Comparison of ENCODE assay signal across 8 mouse cellular contexts in genomic region chr9:63958337-63959030, GRCm38 (mm10).
DNase-seq lines count a peak whose midpoint lies in the region; ATAC-seq lines count a peak whose summit lies in the region.

No protein-coding gene starts in this region.

- H3K9ac ChIP-seq in hindbrain, embryonic 13.5 days: no peak overlapping the region
- H3K9ac ChIP-seq in neural tube, embryonic 15.5 days (replicated peaks): no peak overlapping the region

- 0 out of 2 replicates have a peak overlapping the region, but pooled peaks have one; percentile 0 for H3K4me2 ChIP-seq in hindbrain, embryonic 13.5 days
- H3K4me2 ChIP-seq in neural tube, embryonic 15.5 days: peak overlapping the region; percentile 13; the same call in 1 of the 2 replicates

- WGBS in forebrain, embryonic 10.5 days: 12% methylated on average over 15 of the region's 15 CpGs
- 17% methylated on average over 15 of the region's 15 CpGs for WGBS in hindbrain, embryonic 13.5 days
- WGBS in neural tube, embryonic 15.5 days: 19% methylated on average over 15 of the region's 15 CpGs

- H3K27ac ChIP-seq in forebrain, embryonic 10.5 days: peak overlapping the region; percentile 89
- H3K27ac ChIP-seq in hindbrain, embryonic 13.5 days: peak overlapping the region; percentile 62; the same call in 1 of the 2 replicates
- peak overlapping the region; percentile 48 for H3K27ac ChIP-seq in neural tube, embryonic 15.5 days (replicated peaks)

- peaks cover 24% of the 10 kb centered on the region for H3K27me3 ChIP-seq in forebrain, embryonic 10.5 days (ENCODE audit: poor library complexity, severe bottlenecking)
- H3K27me3 ChIP-seq in hindbrain, embryonic 13.5 days: 0 out of 2 replicates have a peak, but pooled peaks cover 3% of the 10 kb centered on the region
- 0 out of 2 replicates have a peak, but pooled peaks cover 2% of the 10 kb centered on the region for H3K27me3 ChIP-seq in neural tube, embryonic 15.5 days (replicated peaks)

- H3K4me1 ChIP-seq in forebrain, embryonic 10.5 days: peaks cover 82% of the 10 kb centered on the region
- H3K4me1 ChIP-seq in hindbrain, embryonic 13.5 days (replicated peaks): peaks cover 58% of the 10 kb centered on the region
- H3K4me1 ChIP-seq in neural tube, embryonic 15.5 days: peaks cover 49% of the 10 kb centered on the region

- no peaks in the 10 kb centered on the region for H3K9me3 ChIP-seq in forebrain, embryonic 10.5 days
- no peaks in the 10 kb centered on the region for H3K9me3 ChIP-seq in hindbrain, embryonic 13.5 days
- H3K9me3 ChIP-seq in neural tube, embryonic 15.5 days (replicated peaks): no peaks in the 10 kb centered on the region

- peaks cover 4% of the 10 kb centered on the region for H3K36me3 ChIP-seq in forebrain, embryonic 10.5 days (replicated peaks)
- no peaks in the 10 kb centered on the region; the same call in 1 of the 2 replicates for H3K36me3 ChIP-seq in hindbrain, embryonic 13.5 days
- no peaks in the 10 kb centered on the region for H3K36me3 ChIP-seq in neural tube, embryonic 15.5 days

- peak; percentile 65 for DNase-seq in gastrocnemius, adult 18-20 months (ENCODE audit: low spot score)
- no peak for DNase-seq in gastrocnemius, adult 8-10 months (ENCODE audit: low spot score in 2 of 2)
- DNase-seq in forebrain, embryonic 10.5 days (ENCODE audit: extremely low spot score, low spot score): no peak
- peak; percentile 65 for DNase-seq in liver
- no peak for DNase-seq in thymus, postnatal 36 days
- DNase-seq in frontal cortex, postnatal 36 days (ENCODE audit: low spot score in 2 of 2): no peak

- peak overlapping the region; percentile 34; the same call in 1 of the 2 replicates for H3K4me3 ChIP-seq in forebrain, embryonic 10.5 days
- no peak overlapping the region for H3K4me3 ChIP-seq in hindbrain, embryonic 13.5 days
- no peak overlapping the region for H3K4me3 ChIP-seq in neural tube, embryonic 15.5 days (replicated peaks)

- ATAC-seq in hindbrain, embryonic 13.5 days (ENCODE audit: low FRiP score): no peak
- ATAC-seq in neural tube, embryonic 15.5 days (ENCODE audit: low FRiP score): 0 out of 2 replicates have a peak, but pooled peaks have one; percentile 13

Comparison
In these comparisons a context has a peak if more than half of its experiments do, and no peak if none do; other contexts are left out.
1. DNase-seq: peak in gastrocnemius, adult 18-20 months (single experiment) and liver (single experiment); none in gastrocnemius, adult 8-10 months (0 of 2), forebrain, embryonic 10.5 days (single experiment), thymus, postnatal 36 days (0 of 2) and frontal cortex, postnatal 36 days (0 of 2).
2. Peak in every context shown above with its lines, with median percentiles within 50 percentile points of each other: H3K27ac ChIP-seq.